Mouse (Mus musculus) adrenal gland, postnatal 25 days (tissue): ENCODE data around the gene Dock3. TPM values are rescaled to one million over a fixed set of nuclear protein-coding genes. Genes with fewer than 3 reads are reported as not detected.

ENCODE experiments used
- DNase-seq: peaks from one replicate; pipeline ENCODE4 v3.0.0; 2021; ENCODE audit warnings: mixed read lengths
- total RNA-seq: library from RNA; stranded (reverse); gene quantifications from 2 replicates; pipeline ENCODE4 v1.2.3, GENCODE M21; 2021

Dock3 gene
- total RNA-seq, 1 experiment from 2014 or later, result 4.9 TPM

DNA sequence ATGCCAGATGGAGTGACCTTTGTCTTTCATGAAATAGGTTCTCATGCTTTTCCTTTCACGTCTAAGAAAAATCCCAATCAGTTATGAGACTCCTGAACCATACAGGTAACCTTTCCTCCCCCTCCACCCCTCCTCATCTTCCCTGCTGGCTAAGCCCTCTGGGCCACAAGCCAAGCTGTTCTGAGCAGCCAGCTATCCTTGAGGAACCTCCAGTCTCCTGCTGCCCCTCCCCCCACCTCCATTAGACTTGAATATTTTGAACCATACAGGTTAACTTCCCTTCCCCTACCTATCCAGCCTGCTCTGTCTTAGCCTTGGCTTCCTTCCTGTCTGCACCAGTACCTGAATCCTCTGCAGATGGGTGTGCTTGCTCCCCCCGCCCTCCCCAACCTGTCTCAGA is 204.1 kb downstream of the Dock3 start:
- no peak for DNase-seq

DNA sequence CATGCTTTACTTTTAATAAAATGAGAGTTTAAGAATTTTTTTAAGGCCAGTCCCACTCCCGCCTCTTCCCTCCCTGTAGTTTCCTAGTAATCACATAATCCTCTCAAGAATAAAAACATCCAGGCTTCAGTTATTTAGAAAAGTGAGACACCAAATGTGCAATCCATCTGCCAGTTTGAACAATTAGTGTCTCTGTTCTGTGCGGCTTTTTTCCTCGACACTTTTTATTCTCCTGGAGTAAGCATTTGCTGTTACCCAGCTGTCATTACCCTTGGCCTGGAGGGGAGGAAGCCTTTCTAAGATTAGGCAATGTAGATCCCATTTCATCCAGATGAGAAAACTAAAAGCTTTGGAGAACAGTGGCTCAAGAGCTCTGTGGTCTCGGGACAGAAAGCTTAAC is 221.9 kb downstream of the Dock3 start:
- DNase-seq, result no peak

DNA sequence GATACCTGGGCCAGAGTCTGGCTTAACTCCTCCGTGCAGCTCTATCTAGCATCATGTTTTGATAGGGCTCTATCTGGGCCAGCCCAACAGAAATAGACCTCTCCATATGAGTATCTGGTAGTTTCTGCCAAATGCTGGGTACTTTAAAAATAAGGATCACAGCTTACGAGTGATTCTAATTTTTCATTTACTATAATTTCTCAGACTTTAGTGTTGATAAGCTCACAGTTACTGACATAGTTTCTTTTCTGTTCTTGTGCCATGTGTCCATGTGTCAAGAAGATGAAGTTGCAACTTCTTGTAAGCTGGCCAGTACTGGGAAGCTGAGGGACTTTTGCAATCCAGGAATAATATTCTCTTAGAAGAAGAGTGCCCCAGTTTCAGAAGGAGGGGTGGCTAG is 228.5 kb downstream of the Dock3 start:
- no peak for DNase-seq

DNA sequence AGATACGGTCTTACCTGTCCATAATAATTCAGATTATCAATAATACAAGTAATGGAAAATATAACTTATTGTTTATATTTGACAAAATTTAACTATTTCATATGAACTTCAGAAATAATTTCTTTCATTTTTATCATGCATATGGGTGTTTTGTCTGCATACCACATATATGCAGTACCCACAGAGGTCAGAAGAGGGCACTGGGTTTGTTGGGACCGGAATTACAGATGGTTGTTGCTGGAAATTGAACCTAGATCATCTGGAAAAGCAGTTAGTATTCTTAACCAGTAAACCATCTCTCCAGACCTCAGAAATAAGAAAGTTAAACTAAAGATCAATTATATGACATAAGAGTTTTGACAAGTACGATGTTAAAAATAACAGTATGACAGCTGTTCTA is 261.0 kb downstream of the Dock3 start:
- no peak for DNase-seq

DNA sequence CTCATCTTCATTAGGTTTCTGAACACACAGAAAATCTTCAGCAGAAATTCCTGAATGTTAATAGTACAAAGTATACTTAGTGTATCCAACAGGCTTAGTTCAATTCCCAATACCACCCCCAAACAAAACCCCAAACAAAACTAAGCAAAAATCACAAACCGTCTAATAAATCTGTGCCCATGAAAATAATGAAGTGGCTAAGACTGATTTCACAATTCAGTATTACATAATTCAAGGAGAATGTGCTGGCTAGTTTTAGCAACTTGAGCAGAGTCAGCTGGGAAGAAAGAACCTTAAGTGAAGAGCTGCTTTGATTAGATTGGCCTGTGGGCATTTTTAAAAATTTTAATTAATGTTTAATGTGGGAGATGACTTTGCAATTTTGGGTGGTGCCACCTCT is 273.3 kb downstream of the Dock3 start:
- DNase-seq, result no peak

DNA sequence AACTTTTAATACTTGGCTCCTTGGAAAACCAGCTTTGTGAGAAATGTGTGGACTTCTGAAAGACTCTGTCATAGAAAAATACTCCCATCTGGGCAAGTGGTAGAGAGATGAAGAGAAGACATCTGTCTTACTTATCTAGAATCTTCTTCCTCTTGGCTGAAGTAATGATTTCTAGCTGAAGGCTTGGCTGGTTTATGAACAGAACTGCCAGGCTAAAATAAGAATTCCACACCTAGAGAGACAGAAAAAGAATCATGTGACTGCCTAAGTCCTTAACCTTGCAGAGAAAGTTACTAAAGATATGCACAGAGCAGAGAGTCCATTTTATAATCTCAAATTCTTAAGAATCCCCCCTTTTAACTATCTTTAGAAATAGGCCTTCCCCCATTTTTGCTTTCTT is 276.2 kb downstream of the Dock3 start:
- no peak for DNase-seq

DNA sequence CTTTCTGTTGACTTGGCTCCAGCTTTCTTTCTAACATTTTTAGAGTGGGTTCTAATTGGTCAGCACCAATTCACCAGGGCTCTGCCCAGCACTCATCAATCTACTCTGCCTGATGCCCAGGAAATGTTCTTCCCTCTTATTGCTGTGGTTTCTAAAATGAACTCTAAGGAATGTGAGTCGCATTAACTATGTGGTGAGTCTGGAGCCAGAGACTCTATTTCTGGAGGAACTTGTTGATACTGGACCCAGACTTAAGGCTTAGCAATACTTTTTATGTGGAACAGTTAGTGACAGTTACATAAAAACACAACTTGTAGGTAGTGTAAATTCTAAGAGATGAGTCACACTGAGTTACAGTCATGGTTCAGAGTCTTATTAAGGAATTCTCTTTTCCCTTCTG is 296.7 kb downstream of the Dock3 start:
- no peak for DNase-seq

DNA sequence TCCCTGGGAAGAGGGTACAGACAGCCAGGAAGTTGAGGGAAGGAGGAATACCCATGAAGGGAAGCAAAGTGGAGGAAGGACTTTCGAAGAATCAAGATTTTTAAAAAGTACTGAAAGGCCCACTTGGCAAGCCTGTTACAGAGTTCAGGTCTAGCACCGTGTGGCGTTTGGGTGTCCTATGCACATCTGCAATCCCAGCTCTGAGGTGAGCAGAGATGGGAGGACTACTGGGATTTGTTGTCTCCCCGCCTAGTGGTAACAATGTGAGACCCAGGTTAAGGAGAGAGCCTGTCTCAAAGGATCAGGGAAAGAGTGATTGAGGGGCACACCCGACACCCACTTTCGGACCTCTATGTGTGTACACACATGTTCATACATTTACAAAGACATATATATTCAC is 316.8 kb downstream of the Dock3 start:
- DNase-seq, result no peak

DNA sequence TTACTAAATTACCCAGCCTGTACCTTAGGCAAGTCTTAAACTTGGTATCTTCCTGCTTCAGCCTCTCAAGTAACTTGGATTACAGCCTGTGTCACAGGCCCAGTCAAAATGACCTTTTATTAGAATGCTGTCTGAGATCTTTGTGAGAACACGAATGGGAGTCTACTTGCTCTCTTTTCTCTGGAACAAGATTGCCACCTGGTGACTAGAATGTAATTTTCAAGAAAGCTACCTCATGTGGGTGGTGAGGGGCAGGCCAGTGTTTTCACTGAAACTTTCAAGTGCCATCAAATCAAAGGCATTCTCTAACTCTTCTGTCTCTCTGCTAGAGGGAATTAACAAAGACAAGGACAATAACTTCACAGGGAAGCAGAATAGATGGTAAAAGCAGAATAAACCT is 317.9 kb downstream of the Dock3 start:
- no peak for DNase-seq

DNA sequence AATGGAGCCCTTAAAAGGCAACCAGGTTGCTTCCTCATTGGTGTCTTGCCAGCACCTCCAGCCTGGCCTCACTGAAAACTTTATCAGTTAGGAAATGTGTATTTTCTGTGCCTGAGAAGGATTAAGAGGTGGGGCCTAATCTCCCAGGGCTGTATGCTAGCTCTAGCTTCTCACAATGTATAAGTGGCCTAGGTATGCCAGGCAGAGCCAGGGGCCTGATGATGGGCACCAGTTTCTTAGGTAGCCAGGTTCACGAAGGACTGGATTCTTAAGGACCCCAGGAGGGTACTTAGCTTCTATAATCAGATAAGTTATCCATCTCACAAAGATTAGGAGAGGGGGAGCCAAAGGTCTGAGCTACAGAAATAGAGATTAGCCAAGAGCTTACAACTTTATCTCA is 320.1 kb downstream of the Dock3 start:
- DNase-seq, result no peak

DNA sequence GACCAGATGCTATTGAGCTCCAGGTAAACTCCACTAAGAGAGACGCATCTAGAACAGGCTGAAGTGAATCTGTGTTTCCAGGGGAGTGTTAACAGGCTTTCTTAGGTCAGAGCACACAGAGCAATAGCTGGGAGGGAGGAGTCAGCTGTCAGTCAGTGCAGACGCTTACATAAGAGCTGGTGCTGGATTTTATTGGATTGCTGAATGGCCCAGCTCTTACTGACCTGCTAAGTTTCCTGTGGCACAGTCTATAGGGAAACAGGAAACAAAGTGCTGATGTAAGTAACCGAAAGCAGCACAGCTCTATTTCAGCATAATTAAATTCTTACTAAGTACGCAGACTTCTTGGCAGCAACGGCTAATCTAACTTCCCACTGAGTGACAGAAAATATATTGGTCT is 323.0 kb downstream of the Dock3 start:
- no peak for DNase-seq

DNA sequence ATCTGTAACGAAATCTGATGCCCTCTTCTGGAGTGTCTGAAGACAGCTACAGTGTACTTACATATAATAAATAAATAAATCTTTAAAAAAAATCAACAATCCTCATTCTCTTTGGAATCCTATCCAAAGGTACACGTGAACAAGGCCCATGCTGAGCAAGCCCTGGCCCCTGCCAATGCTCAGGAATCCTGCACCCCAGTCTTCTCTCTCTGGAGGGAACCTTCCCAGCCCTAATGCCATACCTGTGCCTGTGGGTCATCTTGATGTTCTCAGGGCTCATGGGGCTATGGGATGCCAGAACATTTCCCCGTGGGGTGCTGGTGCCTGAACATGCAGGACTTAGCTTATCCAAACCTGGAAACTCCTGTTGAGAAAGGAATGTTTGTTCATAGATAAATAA is 323.5 kb downstream of the Dock3 start:
- DNase-seq, result no peak

DNA sequence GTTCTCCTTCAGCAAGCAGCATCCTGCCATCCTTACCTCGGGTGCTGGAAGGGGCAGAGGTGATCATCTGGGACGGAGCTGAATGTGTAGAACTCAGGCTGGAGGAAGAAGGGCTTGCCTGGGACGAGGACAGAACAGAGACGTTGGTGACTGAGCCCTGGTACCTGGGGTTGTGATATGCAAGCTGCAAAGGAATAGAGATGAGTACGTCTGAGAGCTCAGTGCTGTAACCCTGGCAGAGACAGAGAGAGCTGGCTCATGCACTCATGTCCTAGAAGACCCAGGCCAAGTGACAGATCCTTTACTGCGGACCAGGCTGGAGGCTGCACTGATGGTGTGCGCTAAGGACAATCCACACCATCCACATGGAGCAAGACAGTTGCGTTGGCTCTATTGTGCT is 325.1 kb downstream of the Dock3 start:
- DNase-seq, result no peak

DNA sequence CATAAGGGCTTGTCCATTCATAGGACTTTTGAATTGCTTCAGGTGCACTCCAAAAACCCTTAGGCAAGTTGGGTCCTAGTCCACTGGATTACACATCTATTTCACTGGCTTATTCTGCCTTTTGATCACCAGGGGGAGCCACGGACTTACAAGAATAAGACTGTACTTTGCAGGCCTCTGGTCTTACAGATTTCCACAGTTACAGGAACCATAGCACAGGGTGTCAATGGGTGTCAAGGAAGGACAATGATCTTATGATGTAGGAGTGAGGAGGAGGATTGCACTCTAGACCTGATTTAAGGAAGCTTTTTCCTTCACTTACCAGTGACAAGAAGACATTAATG is 327.9 kb downstream of the Dock3 start:
- DNase-seq, result peak; percentile 21

DNA sequence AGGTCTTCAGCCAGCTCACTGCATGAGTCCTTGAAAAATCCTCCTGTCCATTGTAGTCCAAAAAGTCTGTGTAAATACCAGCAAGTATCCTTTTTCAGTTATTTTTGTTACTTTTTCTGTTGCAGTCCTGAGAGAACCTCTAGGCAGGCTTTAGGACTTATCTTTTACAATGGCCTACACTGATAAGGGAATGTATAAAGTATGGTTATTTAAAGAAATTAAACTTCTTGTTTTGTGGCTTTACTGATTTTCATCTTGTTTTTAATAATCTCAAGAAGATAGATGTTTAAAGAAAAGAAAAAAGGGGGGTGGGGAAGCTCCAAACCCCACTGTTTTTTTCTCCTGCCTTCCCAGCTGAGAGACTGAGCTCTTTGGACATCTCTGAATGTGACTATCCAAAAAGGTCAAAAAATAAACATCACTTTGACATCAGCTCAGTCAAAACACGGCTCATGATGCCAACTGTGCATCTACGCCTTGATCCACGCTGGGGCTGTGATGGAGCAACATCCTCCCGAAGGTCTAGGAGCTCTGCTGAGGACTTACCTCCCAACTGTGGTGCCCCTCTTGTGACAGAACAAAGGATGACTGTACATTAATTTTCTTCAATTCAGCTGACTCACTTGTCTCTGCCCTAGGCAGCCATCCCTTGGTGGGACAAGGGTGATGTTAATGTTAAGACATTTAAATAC is 328.5 kb downstream of the Dock3 start:
- no peak for DNase-seq

DNA sequence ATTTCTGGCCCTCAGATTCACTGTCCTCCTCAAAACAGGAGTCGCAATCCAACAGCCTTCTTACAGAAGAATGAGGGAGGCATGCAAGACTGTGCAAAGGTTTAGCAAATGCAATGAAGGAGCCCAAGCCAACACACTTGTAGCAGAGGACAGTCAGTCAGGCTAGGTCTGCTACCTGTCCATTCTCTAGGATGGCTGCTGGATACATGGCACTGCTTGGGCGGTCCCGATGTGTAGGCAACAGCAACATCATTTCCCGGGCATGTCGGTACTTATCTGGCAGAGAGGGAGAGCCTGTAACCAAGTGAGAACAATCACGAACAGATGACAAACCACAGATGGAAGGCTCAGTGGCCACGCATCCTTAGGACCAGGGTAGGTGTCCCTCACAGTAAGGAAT is 330.1 kb downstream of the Dock3 start:
- DNase-seq, result no peak

DNA sequence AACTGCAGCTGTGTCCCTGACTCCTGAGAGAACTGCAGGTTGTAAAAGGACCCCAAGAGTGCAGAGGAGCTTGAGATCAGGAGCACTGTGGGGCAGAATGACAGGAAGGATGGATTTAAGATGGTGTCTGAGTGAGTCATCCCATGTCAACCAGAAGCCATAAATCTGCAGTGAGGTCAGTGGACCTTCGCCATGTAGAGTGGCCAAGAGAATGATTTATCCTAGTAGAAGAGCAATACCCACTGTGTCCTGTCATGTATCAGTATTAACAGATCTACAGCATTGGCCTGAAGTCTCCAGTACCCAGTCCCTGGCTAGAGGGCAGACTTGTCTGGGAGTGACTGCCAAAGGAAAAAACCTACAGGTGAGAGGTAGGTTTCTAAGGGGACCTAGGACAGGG is 332.8 kb downstream of the Dock3 start:
- no peak for DNase-seq

DNA sequence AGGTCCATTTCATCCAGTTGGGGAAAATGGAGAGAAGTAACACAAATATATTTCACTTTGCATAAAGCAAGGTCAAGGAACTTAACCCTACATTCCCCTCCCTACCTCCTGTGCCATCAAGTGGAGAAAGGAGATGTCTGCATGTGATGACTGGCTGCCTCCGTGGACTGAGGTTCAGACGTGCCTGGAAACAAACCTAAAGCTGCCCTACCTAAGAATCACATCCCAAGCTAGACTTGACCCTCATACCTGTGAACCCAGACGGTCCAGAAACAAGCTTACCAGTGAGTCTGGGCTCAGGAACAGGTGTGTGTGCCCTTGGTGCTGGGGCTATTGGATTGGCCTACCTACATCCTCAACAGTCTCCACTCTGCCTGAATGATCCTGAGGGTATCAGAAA is 338.4 kb downstream of the Dock3 start:
- no peak for DNase-seq

DNA sequence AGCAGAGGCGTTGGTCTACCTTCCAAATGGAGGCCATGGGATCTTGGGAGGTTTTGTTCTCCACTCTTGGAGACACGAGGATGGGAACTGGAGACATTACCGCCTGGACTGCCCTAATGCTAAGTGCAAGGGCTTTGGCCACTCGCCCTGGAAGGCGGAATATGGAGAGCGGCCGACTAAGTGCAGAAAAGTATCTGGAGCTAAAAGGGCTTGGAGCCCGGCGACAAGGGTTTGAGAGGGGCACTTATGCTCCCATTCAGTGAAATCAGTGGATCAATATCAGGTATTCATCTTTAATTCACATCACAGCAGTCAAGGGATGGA is 339.2 kb downstream of the Dock3 start:
- DNase-seq, result no peak

DNA sequence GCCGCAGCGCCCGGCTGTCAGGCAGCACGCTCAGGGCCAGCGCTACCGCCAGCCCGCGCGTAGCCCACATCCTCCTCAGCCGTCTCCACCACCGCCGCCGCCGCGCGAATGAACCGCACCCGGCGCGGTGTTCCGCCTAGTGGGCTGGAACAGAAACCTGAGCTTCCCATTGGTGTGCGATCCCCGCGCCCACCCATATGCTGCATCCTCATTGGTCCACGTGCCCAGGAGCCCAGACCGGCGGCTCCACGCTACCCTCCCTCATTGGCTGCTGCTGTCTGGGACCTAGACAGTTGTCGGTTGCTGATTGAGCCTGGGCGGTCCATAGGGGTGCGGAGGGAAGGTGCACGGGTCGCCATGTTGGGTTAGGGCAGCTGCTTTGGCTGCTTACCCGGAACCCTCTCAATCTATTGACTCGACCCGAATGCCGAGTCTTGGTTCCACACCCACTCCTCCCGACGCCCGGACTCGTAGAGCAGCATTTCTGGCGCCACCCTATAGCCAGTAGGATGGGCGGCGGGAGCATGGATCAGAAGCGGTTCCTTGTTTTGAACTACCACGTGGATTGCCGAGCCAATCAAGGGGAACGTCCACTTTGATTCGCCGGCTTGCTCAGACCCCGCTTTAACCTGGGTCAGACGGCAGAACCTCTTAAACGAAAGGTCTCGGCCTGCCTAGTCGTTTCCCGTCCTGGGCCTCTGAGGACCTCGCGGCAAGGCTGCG is 339.7 kb downstream of the Dock3 start, which contains the start of gene Manf:
Manf (minus strand) TSS at position 151 of the 723 bp plus-strand sequence.
- peak; percentile 96 for DNase-seq

DNA sequence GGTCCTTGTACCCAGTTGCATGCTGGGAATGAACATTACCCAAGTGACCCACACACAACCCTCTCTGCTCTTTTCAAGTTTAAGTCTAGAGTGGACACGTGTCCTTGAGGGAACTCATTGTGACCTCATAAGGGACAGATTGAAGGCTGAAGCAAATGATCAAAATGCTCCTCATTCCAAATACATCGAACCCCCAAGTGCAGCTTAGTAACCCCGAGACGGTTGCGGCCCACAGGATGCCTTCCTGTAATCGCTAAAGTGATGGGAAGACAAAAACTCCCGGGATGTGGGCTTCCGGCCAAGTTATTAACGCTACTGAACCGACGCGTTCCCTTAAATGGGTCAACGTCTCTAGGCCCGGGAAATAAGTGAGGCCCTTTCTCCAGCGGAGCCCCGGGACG is 340.4 kb downstream of the Dock3 start:
- no peak for DNase-seq

DNA sequence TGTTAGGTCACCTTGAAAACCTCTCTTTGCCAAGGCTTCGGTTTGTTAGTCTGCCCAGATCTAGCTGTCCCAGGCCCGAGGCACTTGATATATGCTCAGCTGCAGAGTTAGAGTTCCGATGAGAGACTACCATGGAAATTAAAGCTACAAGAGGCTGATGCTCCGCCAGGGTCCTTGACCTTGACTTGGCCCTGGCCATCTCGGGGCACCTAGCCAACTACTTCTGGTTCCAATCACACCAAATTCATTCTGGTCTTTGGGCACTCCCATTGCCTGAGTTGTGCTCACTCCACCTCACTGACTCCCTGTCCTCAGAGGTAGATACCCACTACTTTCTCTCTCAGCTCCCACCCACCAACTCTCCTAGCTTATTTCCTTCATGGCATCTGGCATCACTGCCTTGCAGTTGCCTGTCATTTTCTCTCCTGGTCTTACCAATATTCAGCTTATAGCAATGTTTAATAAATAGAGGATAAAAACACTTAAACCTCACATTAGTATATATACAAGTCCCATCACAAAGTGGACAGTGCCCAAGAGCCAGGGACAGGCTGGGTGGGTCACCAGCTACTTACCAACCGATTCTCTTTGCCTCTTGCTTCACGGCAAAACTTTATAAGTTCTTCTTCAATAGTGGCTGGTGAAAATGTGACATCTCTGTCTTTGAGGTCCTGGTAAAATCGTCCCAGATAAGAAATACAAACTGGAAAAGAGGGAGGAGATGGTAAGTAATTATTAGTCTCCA is 341.0 kb downstream of the Dock3 start:
- peak; percentile 67 for DNase-seq

DNA sequence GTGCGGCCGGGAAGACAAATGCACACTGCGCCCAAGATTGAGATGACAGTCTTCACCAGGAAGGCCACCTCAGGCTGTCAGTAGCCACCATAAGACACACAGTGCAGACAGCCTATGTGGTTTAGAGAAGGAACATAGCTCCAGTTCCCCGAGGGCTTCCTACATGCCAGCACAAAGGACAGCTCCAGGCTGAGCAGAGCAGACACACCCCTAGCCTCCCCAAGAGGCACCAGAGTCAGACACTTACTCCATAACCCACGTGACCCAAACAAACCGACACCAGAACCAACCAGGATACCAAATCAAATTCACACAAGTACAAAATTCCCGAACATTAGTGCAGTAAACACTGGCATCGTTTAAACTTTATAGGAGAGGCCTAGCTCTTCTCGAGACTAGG is 342.4 kb downstream of the Dock3 start:
- no peak for DNase-seq

DNA sequence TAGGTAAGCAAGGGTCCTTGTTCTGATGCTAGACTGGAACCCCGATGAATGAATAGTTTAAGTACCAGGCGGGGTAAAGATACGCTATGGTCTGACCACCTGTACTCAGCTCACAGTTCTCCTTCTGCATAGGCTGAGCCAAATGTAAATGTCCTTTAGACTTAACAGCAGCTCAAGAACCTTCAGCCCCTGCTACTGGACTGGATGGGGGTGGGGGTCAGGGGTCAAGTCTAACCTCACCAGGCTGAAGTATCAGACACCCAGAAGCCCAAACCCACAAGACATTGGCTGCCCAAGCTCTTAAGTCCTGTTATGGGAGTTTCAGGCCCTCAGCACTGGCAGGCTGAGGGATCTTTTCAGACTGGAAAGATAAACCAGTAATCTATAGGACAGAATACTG is 343.4 kb downstream of the Dock3 start:
- DNase-seq, result no peak
